ENCODE assay signal across 8 mouse cellular contexts in genomic region chr1:52232766-52233140, GRCm38 (mm10). TPM values are rescaled to one million over a fixed set of nuclear protein-coding genes. Genes with fewer than 3 reads are reported as not detected.
DNase-seq lines count a peak whose midpoint lies in the region; ATAC-seq and TF ChIP-seq lines count a peak whose summit lies in the region.

No protein-coding gene starts in this region.

- H3K4me3 ChIP-seq in kidney, embryonic 14.5 days (ENCODE audit: low read length), result peak overlapping the region; percentile 94
- peak overlapping the region; percentile 82 for H3K4me3 ChIP-seq in bone marrow, adult 2 months (replicated peaks; ENCODE audit: control insufficient read depth, low read depth, low read length)
- peak overlapping the region; percentile 97 for H3K4me3 ChIP-seq in hindbrain, embryonic 12.5 days
- peak overlapping the region; percentile 96 for H3K4me3 ChIP-seq in midbrain, embryonic 14.5 days (replicated peaks; ENCODE audit: low read depth, low read length)

- DNase-seq in kidney, postnatal 10 days, result no peak
- no peak for DNase-seq in midbrain, embryonic 14.5 days
- no peak for DNase-seq in yolk sac, embryonic 10.5 days (ENCODE audit: low spot score)
- DNase-seq in adipocyte (ENCODE audit: low spot score), result no peak

- WGBS in kidney, embryonic 14.5 days, result under 1% methylated on average over 46 of the region's 57 CpGs
- WGBS in bone marrow, adult 2 months, result under 1% methylated on average over 56 of the region's 57 CpGs
- WGBS in hindbrain, embryonic 12.5 days, result under 1% methylated on average over 48 of the region's 57 CpGs
- 0% methylated on average over 41 of the region's 57 CpGs for WGBS in midbrain, embryonic 14.5 days

- H3K9me3 ChIP-seq in kidney, embryonic 14.5 days (ENCODE audit: control insufficient read depth, low read length), result no peaks in the 10 kb centered on the region
- H3K9me3 ChIP-seq in hindbrain, embryonic 12.5 days (replicated peaks), result no peaks in the 10 kb centered on the region
- no peaks in the 10 kb centered on the region for H3K9me3 ChIP-seq in midbrain, embryonic 14.5 days (ENCODE audit: control insufficient read depth, low read length)

- H3K27me3 ChIP-seq in kidney, embryonic 14.5 days (ENCODE audit: control insufficient read depth, insufficient read depth, low read length), result no peaks in the 10 kb centered on the region
- H3K27me3 ChIP-seq in hindbrain, embryonic 12.5 days, result no peaks in the 10 kb centered on the region; the same call in 1 of the 2 replicates
- peaks cover 4% of the 10 kb centered on the region for H3K27me3 ChIP-seq in midbrain, embryonic 14.5 days (ENCODE audit: control insufficient read depth, insufficient read depth, low read length)

- H3K27ac ChIP-seq in kidney, embryonic 14.5 days (ENCODE audit: low read depth, low read length), result peak overlapping the region; percentile 93
- H3K27ac ChIP-seq in bone marrow, adult 2 months (ENCODE audit: control insufficient read depth, insufficient read depth, low read depth, low read length, poor library complexity), result peak overlapping the region; percentile 98
- H3K27ac ChIP-seq in hindbrain, embryonic 12.5 days, result peak overlapping the region; percentile 97
- H3K27ac ChIP-seq in midbrain, embryonic 14.5 days (replicated peaks; ENCODE audit: low read depth, low read length), result peak overlapping the region; percentile 96

- no peak for TF ChIP-seq CTCF in bone marrow, adult 2 months (IDR thresholded peaks at IDR 0.05; ENCODE audit: control insufficient read depth, insufficient read depth, low read length)

- H3K4me1 ChIP-seq in kidney, embryonic 14.5 days (ENCODE audit: control insufficient read depth, insufficient read depth, low read length), result no peaks in the 10 kb centered on the region
- no peaks in the 10 kb centered on the region; the same call in none of the 2 replicates for H3K4me1 ChIP-seq in bone marrow, adult 2 months (ENCODE audit: control insufficient read depth, insufficient read depth, low read length)
- H3K4me1 ChIP-seq in hindbrain, embryonic 12.5 days, result peaks cover 15% of the 10 kb centered on the region
- H3K4me1 ChIP-seq in midbrain, embryonic 14.5 days (ENCODE audit: control insufficient read depth, insufficient read depth, low read length), result peaks cover 17% of the 10 kb centered on the region

- peak; percentile 81 for ATAC-seq in kidney, embryonic 14.5 days (ENCODE audit: low FRiP score, low TSS enrichment)
- peak; percentile 85 for ATAC-seq in hindbrain, embryonic 12.5 days (ENCODE audit: low FRiP score)
- peak; percentile 84 for ATAC-seq in midbrain, embryonic 14.5 days (ENCODE audit: low FRiP score, low TSS enrichment)
- ATAC-seq in megakaryocyte-erythroid progenitor cell, adult 5-6 weeks (replicated peaks; ENCODE audit: low FRiP score, low TSS enrichment, poor library complexity, severe bottlenecking), result no peak

- H3K9ac ChIP-seq in kidney, embryonic 14.5 days (ENCODE audit: low read depth, low read length), result peak overlapping the region; percentile 97
- peak overlapping the region; percentile 99 for H3K9ac ChIP-seq in hindbrain, embryonic 12.5 days
- H3K9ac ChIP-seq in midbrain, embryonic 14.5 days (replicated peaks; ENCODE audit: low read length), result peak overlapping the region; percentile 94

- peak overlapping the region; percentile 80 for H3K4me2 ChIP-seq in kidney, embryonic 14.5 days (replicated peaks; ENCODE audit: low read depth, low read length)
- H3K4me2 ChIP-seq in hindbrain, embryonic 12.5 days (replicated peaks), result peak overlapping the region; percentile 69
- peak overlapping the region; percentile 73 for H3K4me2 ChIP-seq in midbrain, embryonic 14.5 days (ENCODE audit: low read length)

- no peaks in the 10 kb centered on the region for H3K36me3 ChIP-seq in kidney, embryonic 14.5 days (ENCODE audit: control insufficient read depth, insufficient read depth, low read length)
- H3K36me3 ChIP-seq in hindbrain, embryonic 12.5 days, result no peaks in the 10 kb centered on the region
- H3K36me3 ChIP-seq in midbrain, embryonic 14.5 days (ENCODE audit: control insufficient read depth, insufficient read depth, low read length), result no peaks in the 10 kb centered on the region

- TF ChIP-seq POLR2A in bone marrow, adult 2 months (IDR thresholded peaks at IDR 0.05; ENCODE audit: borderline replicate concordance, control insufficient read depth, low read depth, low read length), result no peak

RNA-seq across cellular contexts. Expression of gene Gls, which starts 0.3 kb away (rescaled TPM):
- polyA plus RNA-seq in kidney, embryonic 14.5 days (2014; fragmentation: Nextera tagmentation; extraction: Ambion mirVana), result 35.1 and 37.1 TPM in 2 replicates
- polyA plus RNA-seq in bone marrow, adult 2 months (2011; ENCODE audit: insufficient read depth, insufficient read length, low replicate concordance, missing spikeins), result 24.3 and 43.1 TPM in 2 replicates
- polyA plus RNA-seq in hindbrain, embryonic 12.5 days (2016; fragmentation: Nextera tagmentation; extraction: Ambion mirVana), result 40.9 and 41.1 TPM in 2 replicates
- polyA plus RNA-seq in midbrain, embryonic 14.5 days (2014; fragmentation: Nextera tagmentation; extraction: Ambion mirVana), result 67.1 and 73.0 TPM in 2 replicates
- 167 and 184 TPM in 2 replicates for total RNA-seq in megakaryocyte-erythroid progenitor cell, adult 5-6 weeks (2014; fragmentation: Nextera tagmentation)
- 201 and 253 TPM in 2 replicates for total RNA-seq in megakaryocyte-erythroid progenitor cell, adult 5-6 weeks (2017)
